Mouse (Mus musculus): Measurements from ENCODE around the gene Mical2.

The Mical2 gene

DNA sequence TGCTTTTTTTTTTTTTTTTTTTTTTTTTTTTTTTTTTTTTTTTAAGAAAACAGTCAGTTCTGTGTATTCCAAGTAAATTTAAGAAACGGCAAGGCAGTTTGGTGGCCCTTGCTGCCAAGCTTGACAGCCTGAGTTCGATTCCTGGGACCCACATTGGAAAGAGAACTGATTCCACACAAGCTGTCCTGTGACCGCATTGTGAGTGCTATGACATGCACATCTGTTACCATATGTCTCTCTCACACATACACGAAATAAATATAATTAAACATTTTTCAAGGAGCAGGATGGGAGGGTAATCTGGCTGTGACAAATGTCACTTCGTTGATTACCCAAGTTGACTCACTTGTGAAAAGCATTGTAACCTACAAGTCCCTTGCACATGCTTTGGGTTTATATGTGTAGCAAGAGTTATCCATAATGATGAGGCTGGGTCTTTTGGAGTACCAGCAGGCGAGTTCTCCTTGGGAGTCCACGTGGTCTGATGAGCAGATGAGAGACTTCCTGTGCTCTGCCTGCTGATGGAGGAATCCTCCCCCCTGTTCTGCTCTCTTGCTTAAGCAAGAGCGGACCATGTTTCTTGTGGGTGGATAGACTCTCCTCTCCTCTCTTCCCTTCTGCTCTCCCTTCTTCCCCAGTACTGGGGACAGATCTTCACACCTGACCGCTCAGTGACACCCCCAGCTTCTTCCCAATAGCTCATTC, 58.1 kb downstream of the Mical2 start:
- peak; percentile 74 for DNase-seq

DNA sequence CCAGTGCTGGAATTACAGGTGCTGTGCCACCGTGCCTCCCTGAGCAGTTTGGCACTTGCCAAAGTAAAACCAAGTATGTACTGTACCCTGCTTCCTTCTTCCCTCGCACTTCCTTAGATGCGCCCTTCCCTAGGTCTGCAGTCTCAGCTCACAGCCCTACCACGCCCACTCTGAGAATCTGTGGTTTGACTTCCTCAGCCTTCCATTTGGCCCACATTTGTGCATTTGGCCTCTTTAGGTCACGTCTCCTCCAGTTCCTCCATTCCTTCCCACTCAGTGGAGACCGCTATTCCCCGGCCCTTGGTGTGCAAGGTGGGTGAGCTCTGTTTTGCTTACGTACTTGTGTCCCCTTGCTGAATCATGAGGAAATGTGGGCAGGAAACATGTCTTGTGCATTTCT, 59.9 kb downstream of the Mical2 start:
- no peak for DNase-seq

DNA sequence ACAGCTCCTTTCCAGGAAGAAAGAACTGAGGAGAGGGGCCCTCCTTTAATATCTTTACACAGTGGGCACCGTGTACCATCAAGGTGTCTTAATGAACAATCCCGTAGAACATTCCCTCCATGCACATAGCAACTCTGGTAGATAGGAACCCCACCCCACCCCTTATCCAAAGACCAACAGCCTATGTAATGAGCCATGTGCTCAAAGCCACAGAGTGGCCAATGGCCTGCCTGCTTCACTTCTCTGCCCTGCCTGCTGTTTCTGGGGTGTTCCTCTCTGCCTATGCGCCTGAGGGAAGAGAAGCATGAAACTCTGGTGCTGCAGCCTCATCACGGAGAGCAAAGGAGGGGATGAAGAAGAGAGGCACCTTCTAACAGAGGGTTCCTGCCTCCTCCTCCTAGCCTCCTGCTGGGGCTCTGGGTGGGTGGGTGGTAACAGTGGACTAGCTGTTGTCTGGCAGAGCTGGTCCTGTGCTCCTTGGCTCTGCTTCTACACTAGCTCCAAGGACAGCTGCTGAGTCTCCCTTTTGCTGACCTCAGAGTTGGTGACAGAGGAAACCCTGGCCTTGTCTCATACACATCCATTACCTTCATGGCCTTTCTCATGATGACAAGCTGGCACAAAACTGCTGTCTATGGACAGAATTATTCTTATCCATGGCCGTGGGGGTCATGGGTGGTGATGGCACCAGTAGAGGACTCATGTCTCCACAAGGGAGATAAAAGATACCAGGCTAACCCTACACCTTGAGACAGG, 62.9 kb downstream of the Mical2 start:
- no peak for DNase-seq

DNA sequence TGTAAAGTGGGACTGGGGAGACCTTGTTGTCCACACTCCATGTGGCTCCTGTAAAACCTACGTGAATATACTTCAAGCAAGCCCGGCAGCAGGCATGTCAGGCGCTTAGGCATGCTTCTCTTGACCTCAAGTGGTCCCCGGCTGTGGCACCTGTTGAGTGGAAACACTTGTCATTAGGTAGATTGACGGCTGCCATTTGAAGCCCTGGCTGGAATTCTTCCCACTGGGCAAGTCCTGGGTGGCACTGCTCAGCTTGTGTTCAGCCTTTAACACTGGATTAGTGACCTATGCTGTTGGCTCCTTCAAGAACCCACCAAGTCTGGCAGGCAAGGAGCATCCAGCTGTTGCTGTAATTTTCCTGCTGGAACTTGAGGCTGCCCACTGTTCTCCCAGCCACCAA, 63.9 kb downstream of the Mical2 start:
- no peak for DNase-seq

DNA sequence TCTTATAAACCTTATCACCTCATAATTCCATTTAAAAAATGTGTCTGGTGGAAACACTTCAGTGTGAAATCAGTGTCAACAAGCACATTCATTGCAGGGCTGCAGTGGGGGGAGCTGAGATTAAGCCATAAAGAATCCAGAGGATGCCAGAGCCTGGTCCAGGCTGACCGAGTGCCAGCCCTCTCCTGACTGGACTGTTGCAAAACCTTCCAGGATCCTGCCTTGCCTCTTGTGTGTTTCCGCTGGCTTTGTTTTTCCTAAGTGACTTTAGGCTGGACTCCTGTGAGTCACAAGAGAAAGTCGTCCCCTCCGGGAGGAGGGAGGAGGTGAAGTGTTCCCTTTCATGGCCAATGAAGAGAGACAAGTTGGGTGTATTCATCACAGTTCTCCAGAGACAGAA, 64.3 kb downstream of the Mical2 start:
- no peak for DNase-seq

DNA sequence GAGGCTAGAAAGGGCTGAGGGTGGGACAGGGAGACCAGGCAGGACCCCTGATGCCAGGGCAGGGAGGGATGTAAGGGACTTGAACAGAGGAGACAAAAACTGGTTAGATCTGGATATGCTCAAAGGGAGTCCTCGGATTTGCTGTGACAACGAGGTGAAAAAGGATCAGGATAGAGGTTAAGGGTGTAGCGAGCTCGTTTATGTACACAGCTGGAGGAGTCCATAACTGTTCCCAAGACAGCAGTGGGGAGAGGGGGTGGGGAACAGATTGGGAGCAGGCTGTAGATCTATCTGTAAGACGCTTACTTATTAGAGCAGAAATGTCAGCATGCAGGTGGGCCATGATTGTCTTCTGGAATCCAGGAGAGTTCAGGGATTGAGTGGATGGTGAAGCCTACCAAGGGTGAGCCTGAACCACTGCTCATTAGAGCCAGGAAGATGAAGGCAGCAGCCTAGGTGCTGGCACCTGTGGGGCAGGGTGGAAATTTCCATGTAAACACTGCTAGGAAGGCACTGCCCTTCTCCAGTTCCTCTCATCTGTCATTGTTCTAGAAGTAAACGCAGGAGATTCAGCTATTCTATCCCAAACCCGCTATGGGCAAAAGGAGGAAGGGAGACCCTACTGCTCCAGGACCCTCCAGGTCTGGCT, 67.9 kb downstream of the Mical2 start:
- DNase-seq = no peak

DNA sequence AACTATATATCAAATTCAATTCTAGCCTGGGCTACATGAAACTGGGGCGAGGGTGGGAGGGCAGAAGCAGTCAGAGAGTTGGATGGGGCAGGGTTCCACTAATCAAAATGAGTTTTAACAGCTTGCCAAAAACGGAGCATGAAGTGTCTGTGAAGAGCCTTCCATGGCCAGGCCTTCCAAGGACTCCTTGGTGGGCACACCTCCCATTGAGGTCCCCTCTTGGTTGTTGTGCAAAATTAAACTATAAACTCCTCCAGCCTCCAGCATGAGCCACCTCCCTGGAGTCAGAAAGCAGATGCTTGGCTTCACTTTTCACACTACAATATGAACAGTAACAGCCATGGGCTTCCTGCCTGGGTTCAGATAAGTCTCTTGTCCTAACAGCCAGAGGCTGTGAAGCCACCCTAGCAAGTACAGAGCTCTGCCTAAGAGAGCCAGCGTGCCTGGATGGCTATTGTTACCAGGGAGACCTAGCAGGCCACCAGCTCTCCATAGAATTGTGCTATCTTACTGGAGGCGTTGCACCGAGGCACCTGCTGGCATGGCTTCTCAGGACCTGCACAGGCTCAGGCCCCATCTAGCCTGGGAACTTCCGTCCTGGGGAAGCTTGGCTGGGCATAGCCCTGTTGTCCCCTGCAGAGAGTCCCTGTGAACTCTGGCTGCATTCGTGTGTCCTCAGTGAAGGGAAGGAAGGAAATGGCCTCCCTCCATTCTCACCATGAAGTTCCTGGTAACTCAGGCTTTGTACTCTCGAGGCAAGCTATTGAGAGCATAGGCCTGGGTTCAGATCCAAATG, 70.0 kb downstream of the Mical2 start:
- DNase-seq = no peak

DNA sequence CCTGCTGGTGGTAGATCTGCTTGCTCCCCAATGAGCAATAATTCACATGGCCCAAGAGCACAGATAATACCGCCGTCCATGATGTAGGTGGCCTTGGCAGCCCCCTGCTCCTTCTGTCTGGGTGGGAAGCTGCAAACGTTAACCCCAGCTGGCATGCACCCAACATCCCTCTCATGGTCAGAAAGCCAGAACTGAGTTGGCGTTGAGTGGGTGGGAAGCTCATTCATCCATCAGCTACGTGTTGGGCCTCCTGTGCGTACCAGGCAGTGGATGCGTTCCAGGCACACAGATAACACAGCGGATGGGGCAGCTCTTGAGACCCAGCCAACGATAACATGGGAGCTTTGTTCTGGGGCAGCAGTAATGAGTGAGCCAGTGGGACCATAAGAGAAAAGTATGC, 72.4 kb downstream of the Mical2 start:
- DNase-seq = peak; percentile 81

DNA sequence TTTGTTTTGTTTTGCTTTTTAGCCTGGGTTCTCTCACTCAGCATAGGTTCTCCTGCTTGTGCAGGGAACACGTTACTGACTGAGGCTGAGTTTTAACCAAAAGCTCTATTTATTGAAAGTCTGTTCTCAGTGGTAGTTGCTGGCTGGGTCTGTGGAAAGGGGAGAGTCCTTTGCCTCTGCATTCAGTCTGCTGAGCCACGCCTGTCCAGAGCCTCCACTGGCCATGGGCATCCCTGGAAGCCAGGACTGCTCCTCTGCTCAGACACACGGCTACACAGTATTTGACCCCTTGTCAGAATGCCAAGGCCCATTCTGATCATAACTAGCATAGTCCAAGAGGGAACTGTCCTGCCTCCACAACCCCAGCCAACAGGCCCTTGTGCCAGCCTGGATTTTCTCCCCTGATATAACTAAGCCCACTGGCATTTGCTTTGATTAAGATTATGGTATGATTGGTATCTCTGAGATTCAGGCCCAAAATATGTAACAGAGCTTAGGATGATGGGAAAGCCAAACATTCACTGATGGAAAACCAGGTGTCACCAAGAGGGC, 73.3 kb downstream of the Mical2 start:
- DNase-seq = no peak

DNA sequence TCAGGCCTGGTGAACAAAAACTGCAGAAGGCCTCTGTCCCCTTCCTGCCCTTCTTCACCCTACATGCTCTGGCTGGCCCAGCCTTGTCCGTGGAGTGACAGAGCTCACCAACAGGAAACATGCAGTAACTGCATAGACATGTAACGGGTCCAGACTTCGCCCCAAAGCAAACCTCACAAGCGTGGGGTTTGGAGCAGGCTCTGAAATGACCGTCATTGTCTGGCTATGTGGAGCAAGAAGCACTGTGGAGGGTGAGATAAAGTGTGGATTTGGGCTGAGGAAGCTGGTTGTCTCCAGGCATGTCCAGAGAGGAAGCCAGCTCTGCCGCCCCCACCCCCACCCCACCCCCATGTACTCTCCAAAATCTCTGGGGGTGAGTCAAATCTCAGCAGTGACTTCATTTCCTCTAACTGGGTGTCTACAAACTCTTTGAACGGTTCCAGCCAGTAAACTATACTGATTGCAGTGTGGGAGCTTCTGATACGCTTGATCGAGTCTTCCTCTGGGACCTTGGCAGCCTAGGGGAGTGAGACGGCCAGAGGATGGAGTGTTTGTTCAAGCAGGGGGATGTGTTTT, 74.0 kb downstream of the Mical2 start:
- DNase-seq = no peak

DNA sequence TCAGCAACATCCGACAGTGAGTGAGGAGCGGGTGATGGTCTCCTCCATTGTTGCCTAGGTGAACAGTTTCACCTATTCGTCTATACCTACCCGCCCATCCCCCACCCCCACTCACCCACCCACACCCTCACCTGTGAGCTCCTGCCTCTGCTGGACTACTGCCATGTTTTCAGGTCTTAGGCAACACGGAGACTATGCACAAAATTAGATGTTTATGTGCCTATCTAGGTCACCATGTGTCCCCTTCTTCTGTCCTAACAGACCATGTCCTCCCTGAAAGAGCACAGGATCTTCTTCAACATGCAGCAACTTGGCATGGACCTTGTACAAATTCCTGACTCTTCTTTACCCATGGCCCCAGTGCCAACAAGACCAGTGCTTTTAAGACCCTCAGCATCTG, 74.5 kb downstream of the Mical2 start:
- DNase-seq = no peak

DNA sequence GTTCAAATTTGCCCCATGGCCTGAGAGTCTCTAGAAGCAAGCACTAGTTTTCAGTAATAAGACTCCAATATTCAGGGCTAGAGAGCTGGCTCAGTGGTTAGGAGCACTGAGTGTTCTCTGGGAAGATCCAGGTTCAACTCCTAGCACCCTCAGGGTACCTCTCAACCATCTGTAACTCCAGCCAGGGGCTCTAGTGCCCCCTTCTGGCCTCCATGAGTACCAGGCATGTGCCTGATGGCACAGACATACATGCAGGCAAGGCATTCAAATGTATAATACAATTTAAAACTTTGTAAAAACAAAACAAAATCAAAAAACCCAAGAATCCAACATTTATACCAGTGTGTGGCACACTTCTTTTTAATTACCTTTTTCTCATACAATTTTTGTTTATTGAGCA, 75.4 kb downstream of the Mical2 start:
- DNase-seq = no peak

DNA sequence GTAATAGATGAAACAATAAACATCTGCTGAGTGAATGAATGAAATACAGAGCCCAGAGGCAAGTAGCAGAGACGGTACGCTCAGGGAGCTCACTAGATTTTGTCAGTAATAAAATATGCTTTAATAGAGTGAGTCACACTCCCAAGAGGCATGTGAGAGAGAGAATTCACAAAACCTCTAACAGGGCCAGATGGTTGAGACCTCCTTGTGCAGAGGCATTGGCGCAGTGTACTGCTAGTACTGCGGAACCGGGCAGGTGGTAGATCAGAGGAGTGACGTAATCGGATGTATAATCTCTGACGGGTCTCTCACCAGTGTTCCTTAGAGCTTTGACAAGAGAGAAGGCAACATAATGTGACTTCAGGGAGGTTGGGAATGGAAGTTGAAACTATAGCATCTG, 78.7 kb downstream of the Mical2 start:
- peak; percentile 80 for DNase-seq

DNA sequence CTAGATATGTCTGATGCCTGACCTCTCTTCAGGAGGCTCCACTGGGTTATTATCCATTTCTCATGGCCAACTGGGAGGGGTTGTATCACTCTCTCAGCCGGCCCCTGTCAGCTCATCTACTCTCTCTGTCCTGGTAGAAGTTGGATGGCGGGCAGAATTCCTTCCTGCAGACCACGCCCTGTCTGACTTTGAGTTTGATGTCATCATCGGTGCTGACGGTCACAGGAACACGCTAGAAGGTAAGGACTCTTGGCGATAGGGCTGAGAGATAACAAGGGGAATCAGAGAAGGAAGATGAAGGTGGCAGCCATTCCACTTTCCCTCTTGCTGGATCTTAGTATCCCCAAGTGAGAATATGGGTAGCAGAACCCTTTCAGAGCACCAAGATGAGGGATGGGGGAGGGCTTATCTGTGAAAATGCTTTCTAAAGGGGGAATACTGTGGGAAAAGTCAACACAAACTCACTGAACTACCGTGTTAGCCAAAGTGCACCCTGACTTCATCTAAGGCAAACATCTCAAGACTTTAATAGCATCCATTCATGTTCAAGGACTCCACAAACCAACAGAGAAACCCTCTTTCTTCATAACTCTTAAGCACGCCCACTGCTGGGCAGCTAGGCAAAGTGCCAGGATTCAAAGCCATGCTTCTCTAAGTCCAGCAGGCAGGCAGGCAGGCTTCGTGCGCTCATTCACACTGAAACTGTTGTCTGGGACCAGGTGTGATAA, 83.8 kb downstream of the Mical2 start:
- no peak for DNase-seq

DNA sequence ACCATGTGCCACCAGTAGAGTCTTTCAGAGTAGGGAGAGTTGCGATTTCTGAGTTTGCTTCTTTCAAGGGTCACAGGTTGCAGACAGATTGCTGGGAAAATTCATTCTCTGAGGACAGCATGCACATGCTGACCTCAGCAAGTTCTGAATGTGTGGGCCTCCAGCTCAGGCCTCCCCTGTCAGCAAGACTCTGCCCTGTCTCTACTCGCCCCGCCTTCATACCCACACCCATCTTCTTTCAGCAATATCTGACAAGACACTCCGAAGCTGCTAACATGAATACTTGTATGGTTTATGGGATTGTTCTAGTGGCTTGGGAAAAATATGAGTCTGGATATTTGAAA, 84.3 kb downstream of the Mical2 start:
- no peak for DNase-seq

DNA sequence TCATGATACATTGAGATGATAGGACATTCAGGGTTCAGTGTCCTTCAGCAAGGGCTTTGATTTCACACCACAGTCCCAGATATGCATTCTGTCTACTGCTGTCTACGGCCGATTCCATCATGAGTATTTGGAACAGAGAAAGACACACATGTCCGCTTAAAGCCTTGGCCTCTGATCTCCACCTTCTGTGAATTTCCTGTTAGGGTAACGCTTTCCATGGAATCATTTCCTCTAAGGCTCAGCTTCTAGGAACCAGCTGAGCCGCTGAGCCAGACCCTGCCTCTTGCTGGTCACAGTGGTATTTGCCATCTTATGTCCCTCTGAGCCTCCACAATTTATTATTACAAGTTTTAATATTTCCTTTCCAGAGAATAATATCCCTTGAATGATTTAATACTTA, 87.6 kb downstream of the Mical2 start:
- no peak for DNase-seq

DNA sequence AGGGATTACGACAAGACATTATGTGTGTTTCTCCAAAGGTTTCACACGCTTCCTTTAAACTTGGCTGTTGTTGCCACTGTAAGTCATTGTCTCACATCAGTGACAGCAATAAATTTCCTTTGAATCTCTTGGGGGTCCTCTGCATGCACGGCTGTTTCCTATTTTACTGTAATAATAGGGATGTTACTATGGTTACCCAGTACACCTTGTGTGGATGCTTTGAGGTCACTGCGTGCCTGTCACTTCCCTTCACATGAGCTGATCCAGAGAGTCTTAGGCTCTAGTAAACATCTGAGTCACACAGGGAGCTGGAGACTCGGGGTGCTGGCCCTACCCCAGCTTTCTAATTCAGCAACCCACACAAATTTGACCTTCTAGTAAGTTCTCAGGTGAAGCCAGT, 88.0 kb downstream of the Mical2 start:
- no peak for DNase-seq

DNA sequence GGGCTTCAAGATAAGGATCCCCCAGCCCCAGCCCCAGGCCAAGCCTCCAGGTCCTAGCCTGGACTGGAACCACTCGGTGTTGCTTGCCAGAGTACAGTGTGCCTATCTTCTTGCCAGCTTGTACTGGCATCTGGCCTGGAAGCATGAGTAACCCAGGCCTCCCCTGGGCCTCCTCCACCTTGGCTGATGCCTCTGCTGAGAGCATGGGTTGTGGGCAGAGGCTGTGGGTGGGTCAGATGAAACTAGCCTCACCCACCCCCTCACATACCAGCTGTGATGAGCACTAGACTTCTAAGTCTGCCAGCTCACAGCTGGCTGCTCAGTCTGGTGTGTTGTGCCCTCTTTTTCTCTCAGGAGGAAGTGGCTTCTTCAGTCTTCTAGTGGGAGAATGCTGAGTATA, 90.6 kb downstream of the Mical2 start:
- peak; percentile 80 for DNase-seq

DNA sequence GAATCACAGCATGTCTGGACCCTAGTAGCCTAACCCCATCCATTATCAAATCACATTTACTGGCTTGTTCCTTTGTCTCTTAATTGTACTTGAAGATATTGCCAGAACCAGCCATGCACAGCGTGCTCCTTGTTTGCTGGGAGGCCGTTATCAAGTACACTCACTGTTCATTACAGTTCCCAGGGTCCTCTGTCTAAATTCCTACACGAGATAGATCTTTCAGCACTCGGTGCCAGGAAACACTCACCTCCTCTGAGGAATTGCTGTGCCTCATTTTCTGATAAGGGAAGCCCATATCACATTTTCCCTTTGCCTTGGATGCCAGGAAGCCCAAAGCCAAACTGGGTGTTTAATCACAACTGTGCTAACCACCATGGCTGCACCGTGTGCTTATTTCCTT, 91.8 kb downstream of the Mical2 start:
- no peak for DNase-seq

DNA sequence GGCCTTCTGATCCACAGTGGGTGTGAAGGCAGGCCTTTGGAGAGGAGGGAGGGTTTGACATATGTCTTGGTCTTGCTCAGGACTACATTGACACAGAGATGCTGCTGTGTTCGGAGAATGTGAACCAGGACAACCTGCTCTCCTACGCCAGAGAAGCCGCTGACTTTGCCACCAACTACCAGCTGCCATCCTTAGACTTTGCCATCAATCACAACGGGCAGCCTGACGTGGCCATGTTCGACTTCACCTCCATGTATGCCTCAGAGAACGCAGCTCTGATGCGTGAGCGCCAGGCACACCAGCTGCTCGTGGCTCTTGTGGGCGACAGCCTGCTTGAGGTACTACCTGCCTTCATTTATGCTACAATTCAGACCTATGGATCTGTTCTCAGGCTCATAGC, 92.7 kb downstream of the Mical2 start:
- no peak for DNase-seq

DNA sequence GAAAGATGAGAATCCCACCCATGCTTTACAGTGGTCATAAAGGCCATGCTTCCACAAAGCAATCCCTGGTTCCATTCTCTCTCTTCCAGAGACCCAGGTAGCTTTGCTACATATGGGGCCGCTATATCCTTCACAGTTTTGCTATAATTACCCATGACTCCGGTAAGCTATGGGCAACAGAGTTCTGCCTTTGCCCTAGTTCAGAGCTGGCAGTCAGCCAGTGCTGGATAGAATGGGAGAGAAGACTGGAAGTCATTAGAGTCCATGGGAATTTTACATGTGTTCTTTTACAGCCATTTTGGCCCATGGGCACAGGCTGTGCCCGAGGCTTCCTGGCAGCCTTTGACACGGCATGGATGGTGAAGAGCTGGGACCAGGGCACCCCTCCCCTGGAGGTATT, 93.8 kb downstream of the Mical2 start:
- no peak for DNase-seq

DNA sequence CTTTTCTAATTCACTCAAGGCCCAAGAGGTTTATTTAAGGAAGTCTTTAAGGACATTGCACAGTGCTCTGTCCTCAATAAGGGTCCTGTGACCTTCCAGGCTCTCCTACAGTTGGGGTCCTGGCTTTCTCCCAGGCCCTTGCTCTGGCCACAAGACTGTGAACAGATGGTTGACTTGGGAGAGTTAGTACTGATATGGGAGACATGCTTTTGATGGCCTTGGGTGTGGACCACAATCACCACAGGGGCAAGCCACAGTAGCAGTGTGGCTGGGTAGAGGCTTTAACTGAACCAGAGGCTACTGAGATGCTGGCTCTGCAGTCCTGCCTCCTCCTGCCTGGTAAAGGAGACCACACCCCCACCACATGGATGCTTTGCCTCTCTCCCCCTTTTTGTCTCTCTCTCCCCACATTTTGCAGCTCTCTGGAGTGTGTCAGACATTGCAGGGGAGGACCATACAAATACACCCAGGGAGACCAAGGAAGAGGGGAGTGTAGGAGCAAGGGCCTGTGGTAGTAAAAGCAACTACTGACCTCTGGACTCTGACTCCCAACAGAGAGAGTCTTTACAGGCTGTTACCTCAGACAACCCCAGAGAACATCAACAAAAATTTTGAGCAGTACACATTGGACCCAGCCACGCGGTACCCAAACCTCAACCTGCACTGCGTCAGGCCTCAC, 94.5 kb downstream of the Mical2 start:
- DNase-seq = no peak

All from layer of hippocampus, adult 9-11 months (tissue).